Mouse (Mus musculus): ENCODE measurements around the gene Plac9b.
"Not testable (repeated sequence)": the region's sequence is repeated elsewhere in the genome, so short reads cannot be mapped to it uniquely, and the experiment has no call there.

DNA sequence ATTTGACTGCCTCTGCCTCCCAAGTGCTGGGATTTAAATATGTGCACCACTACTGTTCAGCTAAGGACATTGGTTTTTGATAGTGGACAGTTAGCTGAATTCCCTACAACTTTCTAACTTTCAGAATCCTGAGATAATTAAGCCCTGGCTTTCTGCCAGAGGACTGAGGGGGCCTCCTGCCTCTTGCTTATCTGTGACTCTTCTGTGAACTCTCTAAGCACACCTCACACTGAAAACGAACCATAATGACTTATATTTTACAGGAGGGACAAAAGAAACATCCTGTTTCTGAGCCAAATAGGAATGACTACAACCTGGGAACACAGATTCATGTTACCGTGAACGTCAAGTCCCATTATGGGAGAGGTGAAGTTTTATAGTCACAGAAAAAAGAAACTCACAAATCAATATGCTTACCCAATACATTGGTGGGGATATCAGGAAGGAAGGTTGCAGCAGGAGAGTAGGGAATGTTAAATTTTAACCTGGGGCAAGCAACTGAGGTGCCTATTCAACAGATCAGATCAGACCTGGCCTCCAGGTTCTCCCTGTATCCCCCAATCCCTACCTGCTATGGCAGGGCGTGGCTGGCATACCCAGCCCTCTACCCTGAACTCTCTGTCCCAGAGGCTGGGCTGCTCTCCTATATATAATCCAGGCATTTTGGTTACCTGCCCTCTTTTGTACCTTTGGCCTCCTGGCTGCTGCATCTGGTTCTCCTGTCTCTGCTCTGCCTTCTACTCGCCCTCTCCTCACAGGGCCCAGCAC, 34.1 kb upstream of the Plac9b start:
- TF ChIP-seq CTCF (IDR thresholded peaks at IDR 0.05; ENCODE audit: control insufficient read depth, insufficient read depth, low read length); POLR2A (IDR thresholded peaks at IDR 0.05; ENCODE audit: borderline replicate concordance, control insufficient read depth, low read depth, low read length): not testable (repeated sequence)
